Mouse (Mus musculus): ENCODE data around the gene Slc25a11. TPM values are rescaled to one million over a fixed set of nuclear protein-coding genes. Genes with fewer than 3 reads are reported as not detected.

The Slc25a11 gene
- total RNA-seq, 2 experiments from 2014 or later, result 16.6 to 17.1 TPM

DNA sequence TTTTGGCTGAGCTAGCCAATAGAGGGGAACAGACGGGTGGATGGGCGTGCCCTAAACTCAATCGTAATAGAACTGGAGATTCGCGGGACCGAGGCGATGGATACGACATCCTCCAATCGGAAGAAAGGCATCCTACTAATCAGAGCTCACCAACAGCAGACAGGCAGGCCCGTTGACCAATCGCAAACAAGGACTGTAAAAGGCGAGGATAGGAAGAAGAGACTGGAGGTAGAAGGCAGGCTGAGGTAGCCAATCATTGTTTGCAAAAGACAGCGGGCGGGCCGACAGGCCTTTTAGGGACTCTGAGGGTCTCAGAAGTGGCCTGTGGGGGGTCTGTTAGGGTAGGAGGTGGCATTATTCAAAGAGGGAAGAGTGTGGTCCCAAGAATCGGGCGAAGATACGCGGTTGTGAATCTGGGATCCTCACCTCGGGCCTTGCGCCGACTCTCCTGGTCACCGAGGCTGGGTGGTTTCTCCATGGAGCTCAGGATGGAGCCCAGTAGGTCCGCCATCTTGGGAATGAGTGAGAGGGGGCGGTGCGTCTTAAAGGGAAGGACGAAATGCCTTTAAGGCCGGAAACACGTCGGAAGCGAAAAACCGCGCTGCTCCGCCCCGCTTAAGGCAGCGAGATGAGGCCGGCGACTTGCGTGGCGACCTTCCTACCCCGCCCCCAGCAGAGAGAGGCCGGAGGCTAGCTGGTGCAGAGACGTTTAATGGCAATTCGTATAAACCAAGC lies 21.7 kb upstream of the Slc25a11 start, which contains the start of gene Spag7:
Gene Spag7, minus strand, starts transcription at position 646 of the 735 bp plus-strand sequence.
- ATAC-seq (replicated peaks; ENCODE audit: low FRiP score, poor library complexity, severe bottlenecking), result peak; percentile 88

DNA sequence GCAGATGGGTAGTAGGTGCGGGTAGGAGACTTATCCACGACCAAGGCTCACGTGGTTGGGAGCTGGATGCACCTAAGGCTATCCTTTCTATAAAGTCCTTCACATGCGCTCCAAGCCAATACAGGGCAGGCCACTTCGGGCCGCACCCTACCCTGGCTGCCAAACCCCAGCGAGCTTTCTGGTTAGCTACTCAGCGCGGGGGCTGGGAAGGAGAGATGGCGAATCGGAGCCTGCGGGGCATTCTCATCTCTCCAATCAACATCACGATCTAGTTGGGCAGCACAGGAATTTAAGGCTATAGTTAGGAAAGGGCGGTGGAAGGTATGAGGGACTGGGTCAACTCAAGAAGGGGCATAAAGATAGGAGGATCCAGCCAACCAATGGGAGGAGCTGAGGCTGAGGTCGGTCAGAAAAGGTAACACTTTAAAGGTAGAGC lies 21.1 kb upstream of the Slc25a11 start:
- peak; percentile 56 for ATAC-seq (replicated peaks; ENCODE audit: low FRiP score, poor library complexity, severe bottlenecking)

DNA sequence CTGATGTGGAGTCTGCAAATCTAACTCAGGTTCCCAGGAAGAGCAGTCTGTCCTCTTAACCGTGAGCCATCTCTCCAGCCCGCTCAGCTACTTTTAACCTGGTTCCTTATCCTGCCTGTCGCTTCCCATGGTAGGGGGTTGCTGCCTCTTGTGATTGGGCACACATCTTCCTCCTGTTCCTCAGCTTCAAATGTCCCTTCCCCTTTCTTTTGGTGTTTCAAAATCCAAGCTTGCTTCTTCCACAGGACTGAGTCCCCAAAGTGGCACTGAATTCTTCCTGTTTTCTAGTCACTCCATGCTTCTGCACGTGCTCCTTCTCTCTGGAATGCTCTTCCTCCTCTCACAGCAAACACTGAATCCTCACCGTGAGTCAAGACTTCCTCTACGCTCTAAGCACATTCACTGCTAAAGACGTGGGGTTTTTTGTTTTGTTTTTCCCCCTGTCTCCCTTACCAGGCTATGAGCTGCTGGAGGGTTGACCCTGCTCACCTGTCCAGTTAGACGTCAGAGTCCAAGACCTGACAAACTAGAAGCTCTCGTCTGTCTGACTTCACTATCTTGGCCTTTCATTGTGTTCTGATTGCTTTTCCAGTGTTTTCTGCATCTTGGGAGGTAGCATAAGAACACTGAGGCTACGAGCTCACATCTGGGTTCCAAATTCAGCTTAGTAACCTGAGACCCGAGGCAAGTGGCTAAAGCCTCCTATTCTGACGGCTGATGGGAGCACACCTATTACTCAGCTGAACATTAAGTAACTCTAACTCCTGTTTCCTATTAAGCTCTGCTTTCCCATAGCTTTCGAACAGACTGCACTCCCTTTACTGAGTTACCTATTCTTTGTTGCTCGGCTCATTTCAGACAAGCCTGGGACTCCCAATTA lies 20.2 kb upstream of the Slc25a11 start:
- no peak for ATAC-seq (replicated peaks; ENCODE audit: low FRiP score, poor library complexity, severe bottlenecking)

DNA sequence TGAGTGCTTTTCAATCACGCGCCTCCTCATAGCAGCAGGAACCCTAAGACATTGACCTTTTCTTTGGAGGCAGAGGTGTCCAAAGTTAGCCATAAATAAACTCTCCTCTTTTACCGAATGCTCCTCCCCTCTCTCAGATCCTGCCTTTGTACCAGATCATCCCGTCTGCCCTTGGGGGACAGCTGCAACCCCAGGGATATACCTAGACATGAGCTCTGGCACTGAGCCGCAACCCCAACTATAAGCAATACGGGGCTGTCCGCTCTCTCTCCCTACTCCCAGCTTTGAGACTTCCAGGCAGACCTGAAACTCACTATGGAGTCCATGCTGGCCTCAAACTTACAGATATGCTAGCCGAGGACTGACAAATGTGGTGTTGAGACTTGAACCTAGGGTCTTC lies 19.4 kb upstream of the Slc25a11 start:
- ATAC-seq (replicated peaks; ENCODE audit: low FRiP score, poor library complexity, severe bottlenecking), result no peak

DNA sequence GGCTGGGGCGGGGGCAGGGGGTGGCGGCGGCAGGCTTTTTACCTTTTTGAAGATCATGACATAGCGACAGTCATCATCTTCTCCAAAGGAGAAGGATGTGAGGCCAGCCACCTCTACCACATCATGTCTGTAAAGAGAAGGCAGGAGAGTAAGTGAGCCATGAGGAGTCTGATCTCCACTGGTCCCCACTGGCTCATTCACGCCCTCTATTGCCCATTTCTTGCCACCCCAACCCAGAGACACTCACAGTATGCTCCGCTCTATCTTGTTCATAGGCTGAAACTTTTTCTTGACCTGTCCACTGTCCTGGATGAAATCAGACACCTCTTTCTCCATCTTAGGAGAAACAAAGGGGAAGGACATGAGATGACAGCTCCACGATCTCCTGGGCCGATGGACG lies 17.5 kb upstream of the Slc25a11 start:
- ATAC-seq (replicated peaks; ENCODE audit: low FRiP score, poor library complexity, severe bottlenecking), result no peak

DNA sequence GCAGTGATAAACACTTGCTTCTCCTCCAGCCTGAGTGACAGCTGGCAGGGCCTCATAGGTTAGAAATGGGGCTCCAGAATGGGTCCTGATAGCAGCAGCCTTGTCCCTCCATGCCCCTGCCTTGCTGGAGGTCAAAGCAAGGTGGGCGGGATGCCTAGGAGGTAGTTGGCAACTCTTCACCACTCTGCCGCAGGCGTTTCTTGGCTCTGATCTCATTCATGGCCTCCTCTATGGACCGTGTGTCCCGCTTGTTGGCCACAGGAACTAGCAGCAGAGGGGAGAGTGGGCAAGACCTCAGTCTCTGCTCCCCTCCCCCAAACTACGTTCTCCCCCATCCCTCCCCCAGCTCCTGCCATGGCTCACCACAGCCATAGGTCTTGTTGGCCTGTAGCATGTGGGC lies 16.7 kb upstream of the Slc25a11 start:
- ATAC-seq (replicated peaks; ENCODE audit: low FRiP score, poor library complexity, severe bottlenecking), result no peak

DNA sequence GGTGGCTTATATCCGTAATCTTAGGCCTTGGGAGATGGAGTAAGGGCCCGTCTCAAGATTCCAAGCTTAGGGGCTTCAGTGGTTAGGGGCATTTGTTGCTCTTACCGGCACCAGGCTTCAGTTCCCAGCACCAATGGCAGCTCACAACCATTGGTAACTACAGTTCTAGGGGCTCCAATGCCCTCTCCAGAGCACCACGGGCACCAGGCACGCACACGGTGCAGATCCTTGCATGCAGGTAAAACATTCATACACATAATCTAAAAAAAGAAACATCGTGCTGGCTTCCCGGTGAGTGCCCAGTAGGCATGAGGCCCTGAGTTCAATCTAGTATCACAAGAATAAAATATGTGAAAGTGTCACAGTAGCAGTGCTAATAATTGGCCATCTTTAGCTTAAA lies 15.8 kb upstream of the Slc25a11 start:
- ATAC-seq (replicated peaks; ENCODE audit: low FRiP score, poor library complexity, severe bottlenecking), result no peak

DNA sequence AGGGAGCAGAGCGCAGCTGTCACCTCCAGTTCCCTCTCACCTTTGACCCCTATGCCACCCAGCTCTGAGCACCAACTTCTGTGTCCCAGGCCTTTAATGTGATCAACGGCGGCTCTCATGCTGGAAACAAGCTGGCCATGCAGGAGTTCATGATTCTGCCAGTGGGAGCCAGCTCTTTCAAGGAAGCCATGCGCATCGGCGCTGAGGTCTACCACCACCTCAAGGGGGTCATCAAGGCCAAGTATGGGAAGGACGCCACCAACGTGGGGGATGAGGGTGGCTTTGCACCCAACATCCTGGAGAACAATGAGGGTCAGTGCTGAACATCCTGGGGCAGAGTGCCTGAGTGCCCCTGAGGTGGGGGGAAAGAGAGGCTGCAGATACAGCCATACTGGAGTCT lies 13.3 kb upstream of the Slc25a11 start:
- ATAC-seq (replicated peaks; ENCODE audit: low FRiP score, poor library complexity, severe bottlenecking), result no peak

DNA sequence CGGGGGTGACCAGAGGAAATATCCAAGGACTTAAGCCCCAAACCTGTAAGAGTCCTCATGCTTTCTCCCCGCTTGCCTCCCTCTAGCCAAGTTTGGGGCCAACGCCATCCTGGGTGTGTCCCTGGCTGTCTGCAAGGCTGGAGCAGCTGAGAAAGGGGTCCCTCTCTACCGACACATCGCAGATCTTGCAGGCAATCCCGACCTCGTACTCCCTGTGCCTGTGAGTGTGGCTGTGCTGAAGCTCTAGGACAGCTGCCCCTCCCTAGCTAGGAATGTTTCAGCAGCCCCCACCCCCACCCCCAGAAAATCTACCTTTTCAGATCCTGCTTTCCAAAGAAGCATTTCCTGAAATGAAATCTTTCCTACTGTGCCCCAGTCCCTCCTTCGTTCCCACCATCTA lies 11.7 kb upstream of the Slc25a11 start:
- no peak for ATAC-seq (replicated peaks; ENCODE audit: low FRiP score, poor library complexity, severe bottlenecking)

DNA sequence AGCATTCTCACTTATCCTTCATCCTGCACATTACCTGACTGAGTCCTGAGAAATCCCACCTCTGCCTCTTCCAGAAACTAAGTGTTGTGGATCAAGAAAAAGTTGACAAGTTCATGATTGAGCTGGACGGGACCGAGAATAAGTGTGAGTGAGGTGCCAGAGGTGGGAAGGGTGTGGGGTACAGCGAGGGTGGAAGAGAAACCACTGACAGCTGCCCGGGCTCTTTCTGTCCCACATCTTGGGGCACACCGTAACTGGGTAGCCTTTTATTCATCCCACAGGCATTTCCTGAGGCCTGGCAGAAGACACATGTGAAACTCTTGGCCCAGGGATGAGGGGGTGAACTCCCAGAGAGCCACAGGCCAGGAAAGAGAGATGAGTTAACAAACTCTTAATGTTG lies 11.2 kb upstream of the Slc25a11 start:
- no peak for ATAC-seq (replicated peaks; ENCODE audit: low FRiP score, poor library complexity, severe bottlenecking)

DNA sequence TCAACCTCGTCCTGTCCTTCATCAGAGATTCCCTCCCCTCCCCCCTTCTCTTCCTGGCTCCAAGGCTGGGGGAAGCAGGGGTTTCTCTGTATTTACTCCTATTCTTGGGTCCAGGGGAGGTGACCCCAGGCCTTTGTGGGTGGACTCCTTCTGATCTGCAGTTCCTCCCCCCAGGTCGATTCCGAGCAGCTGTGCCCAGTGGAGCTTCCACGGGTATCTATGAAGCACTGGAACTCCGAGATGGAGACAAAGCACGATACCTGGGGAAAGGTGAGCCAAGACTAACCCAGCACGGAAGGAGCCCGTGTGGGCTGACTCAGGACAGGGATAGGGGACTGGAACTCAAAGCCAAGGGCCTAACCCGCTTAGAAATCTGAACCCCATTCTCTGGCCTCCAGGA lies 10.7 kb upstream of the Slc25a11 start:
- no peak for ATAC-seq (replicated peaks; ENCODE audit: low FRiP score, poor library complexity, severe bottlenecking)

DNA sequence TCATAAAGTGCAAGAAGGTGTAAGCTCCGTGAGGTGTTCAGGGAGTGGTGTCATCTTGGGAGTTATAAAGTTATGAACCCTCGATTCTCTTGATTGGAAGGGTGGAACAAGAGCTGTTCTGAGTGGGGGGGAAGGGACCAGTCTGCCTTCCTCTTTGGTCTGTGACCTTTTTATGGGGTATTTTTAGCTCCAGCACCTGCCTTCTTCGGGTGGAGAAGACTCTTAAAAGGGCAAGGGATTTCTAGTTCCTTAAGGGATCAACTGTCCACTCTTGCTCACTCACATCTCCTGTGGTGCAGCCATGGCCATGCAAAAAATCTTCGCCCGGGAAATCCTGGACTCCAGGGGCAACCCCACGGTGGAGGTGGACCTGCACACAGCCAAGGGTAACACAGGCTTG lies 10.3 kb upstream of the Slc25a11 start:
- no peak for ATAC-seq (replicated peaks; ENCODE audit: low FRiP score, poor library complexity, severe bottlenecking)

DNA sequence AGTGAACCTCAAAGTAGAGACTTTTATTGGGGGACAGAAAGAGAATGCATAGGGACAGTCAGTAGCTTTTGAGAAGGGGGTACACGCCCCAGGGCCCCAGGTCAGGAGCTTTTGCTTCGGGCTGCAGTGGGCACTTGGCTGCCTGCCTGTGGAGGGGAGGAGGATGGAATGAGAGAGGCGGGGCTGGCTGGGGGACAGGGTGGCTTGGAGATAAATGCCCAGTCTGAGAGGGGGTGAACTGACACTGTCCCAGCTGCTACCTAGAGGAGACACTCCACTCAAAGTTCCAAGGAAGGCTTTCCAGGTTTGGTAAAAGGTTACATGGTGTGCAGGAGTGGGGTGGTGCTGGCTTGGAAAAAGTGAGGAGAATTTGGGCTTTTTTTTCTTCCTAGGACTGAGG lies 9.7 kb upstream of the Slc25a11 start, which contains the start of gene Eno3:
Gene Eno3, plus strand, starts transcription at position 239 of the 400 bp plus-strand sequence.
- ATAC-seq (replicated peaks; ENCODE audit: low FRiP score, poor library complexity, severe bottlenecking), result no peak

DNA sequence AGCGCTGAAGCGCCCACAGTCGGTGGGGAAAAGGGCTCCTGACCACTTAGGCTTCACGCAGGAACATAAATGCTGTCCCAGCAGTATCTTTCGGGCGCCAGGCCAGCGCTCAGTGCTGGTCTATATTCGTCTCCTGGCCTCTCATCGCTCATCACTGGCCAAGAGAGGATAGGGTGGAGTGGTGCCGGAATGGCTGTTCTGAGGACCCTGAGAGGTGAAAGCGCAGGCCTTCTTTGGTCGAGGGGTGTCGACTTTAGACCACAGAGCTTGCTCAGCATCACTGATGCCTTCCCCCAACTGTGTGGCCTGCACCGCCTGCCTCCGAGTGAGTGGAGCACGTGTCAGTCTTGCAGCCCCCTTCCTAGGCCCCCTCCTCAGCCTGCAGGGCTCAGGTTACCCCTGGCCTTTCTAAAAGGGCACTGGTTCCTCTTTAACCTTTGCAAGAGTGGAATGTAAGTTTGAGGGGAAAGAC lies 9.2 kb upstream of the Slc25a11 start:
- ATAC-seq (replicated peaks; ENCODE audit: low FRiP score, poor library complexity, severe bottlenecking), result no peak

DNA sequence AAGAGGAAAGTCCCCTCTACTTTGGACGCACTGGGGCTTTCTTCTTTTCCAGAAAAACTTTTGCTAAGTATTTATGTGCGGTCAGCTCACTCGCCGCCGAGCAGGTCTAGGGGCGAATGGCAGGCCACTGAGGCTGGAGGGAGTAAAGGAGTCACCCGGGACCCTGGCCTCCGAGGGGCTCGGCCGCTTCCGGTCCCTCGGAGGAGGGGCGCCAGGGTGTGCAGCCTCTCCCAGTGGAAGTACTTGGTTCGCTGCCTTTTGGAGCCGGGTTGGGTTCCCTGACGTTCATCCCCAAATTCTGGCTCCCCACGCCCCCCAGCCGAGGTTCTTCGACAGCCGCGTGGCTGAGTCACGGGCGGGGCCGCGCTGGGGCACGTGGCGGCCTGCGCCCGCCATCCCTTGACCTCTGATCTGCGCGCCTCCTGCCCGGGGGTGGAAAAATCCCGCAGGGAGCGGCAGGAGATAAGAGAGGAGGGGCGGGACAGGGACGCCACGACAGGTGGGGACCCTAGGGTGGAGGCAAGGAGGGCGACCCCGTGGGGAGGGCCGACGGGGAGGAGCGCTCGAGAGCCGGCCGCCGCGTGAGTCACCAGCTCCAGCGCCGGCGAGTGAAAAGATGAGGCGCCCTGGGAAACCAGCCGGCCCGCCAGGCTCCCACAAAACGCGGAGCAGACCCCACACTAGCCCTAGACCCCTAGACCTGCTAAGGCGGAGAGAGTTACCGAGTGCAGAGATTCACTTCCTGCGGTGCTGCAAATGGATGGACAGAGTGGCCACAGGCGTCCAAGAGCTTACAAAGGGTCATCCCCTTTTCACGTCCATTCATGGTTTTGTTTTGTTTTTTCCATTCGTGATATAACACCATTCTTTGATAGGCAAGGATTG lies 8.5 kb upstream of the Slc25a11 start:
- no peak for ATAC-seq (replicated peaks; ENCODE audit: low FRiP score, poor library complexity, severe bottlenecking)

DNA sequence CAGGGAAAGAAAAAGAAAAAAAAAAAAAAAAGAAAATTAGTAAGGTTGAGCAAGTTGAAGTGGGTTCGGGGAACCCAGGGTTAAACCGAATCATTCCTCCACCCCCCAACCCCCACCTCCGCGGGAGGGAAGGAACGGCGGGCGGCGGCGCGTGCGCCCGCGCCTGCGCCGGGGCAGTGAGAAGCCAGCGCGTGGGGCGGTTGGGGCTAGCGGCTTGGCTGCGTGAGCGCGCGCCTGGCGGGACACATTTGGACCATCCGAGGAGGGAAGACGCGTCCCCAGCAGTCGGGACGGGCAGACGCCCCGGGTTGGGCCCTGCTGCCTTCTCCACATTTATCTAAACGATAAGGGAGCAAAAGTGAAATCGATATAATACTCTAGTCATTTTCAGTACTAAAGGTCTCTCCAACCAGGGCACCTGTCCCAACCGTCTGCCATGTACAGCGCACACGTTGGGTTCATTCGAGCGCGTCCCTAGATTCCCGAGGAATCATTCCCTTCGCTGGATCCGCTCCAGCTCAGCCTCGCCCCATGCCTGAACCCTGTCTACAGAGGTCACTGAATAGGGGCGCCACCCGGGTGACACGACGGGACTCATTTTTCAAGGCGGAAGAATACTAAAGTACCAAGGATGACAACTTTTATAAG lies 7.8 kb upstream of the Slc25a11 start:
- peak; percentile 9; the same call in 1 of the 2 replicates for ATAC-seq (replicated peaks; ENCODE audit: low FRiP score, poor library complexity, severe bottlenecking)

DNA sequence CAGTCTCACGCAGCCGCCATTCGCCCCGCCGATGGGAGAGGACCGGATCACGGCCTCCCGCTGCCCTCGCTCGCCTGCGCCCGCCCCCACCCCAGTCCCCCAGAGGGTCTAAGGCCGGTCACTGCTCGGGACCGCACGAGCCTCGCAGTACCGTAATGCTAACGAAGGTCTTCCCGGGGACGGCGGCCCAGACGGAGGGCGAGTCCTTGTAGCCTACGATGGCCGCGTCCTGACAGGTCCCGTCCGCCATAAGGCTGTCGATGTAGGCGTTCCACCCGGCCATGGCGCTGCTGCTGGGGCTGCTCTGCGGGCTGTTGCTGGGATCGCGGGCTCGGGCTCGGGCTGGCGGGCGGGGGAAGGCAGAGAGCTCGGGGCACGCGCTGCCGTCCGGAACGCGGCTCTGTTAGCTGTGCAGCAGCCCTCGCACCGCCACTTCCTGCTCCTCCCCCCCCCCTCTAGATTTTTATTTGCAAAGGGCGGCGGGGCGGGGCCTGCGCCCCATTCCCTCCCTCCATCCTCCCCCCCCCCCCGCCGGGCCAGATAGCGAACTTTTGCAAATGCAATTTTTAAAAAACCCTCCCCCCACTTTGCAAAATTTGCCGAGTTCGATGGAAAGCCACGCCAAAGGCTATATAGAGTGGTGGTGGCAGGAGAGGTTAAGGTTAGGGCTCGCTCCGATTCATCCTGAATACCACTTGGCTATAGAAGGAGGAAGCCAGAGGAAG lies 7.1 kb upstream of the Slc25a11 start, which contains the start of gene Pfn1:
Gene Pfn1, minus strand, starts transcription at position 447 of the 725 bp plus-strand sequence.
- ATAC-seq (replicated peaks; ENCODE audit: low FRiP score, poor library complexity, severe bottlenecking), result peak; percentile 48

DNA sequence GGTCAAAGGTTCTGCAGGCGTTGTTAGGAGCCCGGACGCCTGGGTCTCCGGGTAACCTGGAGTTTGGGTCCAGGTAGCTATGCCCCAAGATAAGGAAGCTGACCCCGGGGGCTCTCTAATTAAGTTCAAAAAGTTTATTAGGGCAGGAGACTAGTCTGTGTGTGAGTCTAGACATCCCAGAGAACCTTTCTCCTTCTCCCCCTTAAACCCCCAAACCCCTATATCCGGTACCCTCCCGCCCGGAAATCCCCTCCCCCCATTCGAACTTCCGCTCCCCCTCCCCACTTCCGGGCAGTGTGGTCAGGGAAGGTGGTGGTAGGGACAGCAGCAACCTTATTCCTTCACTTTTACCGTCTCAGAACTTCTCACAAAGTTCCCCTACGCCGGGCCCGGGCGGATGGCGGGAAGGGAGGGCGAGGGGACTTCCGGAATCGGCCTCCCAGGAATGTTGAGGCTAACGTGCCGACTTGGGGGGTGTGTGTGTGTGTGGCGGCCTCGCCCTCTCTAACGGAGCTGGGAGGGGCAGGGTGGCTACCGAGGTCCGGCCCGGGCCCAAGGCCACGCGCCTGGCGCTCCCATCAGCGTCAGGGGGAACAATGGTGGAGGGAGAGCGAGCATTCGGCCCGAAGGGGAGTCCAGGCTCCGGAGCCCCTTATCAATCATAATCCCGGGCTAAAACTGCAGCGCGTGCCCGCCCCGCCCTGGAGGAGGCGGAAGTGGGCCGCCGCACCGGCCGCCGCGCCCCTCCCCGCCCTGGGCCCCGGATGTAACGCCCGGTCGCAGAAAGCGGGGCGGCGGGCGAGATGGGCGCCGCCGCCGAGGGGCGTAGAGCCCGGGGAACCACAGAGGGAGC lies 6.3 kb upstream of the Slc25a11 start:
- peak; percentile 47 for ATAC-seq (replicated peaks; ENCODE audit: low FRiP score, poor library complexity, severe bottlenecking)
